Mouse (Mus musculus) C2C12 (cell line): ENCODE results near the gene Adgrg2. TPM values are rescaled to one million over a fixed set of nuclear protein-coding genes. Genes with fewer than 3 reads are reported as not detected.

Experiments
- H3K27me3 ChIP-seq: one replicate; pipeline ENCODE4 v1.6.1; 2011; ENCODE audit not compliant: control insufficient read depth, insufficient read depth, insufficient read length
- H3K36me3 ChIP-seq: one replicate; pipeline ENCODE4 v1.6.1; 2011; ENCODE audit not compliant: control insufficient read depth, insufficient read depth
- H3K4me3 ChIP-seq: one replicate; pipeline ENCODE4 v1.5.1; 2011; ENCODE audit warnings: mild to moderate bottlenecking, control low read depth; ENCODE audit not compliant: poor library complexity, insufficient read depth, severe bottlenecking
- H3K79me2 ChIP-seq: one replicate; pipeline ENCODE4 v1.6.1; 2011; ENCODE audit not compliant: control insufficient read depth, insufficient read depth
- H3K79me3 ChIP-seq: one replicate; pipeline ENCODE4 v1.6.1; 2011; ENCODE audit warnings: low read depth, control low read depth
- H3ac ChIP-seq: one replicate; pipeline ENCODE3; 2011; ENCODE audit warnings: low read depth; ENCODE audit not compliant: control insufficient read depth, insufficient read length
- CEBPB ChIP-seq: IDR thresholded peaks from one replicate; pipeline ENCODE4 v1.6.1; 2011; ENCODE audit warnings: low read depth, mild to moderate bottlenecking, control low read depth, moderate library complexity
- CTCF ChIP-seq: IDR thresholded peaks from one replicate; pipeline ENCODE4 v1.5.1; 2011; ENCODE audit not compliant: control insufficient read depth, insufficient read depth, insufficient read length
- FOSL1 ChIP-seq: IDR thresholded peaks from one replicate; pipeline ENCODE4 v1.8.0; 2011; ENCODE audit warnings: mild to moderate bottlenecking, low read length; ENCODE audit not compliant: poor library complexity, insufficient read depth, severe bottlenecking
- MAX ChIP-seq: IDR thresholded peaks from one replicate; pipeline ENCODE4 v1.6.1; 2011; ENCODE audit warnings: mild to moderate bottlenecking, control low read depth
- MYOD1 ChIP-seq: IDR thresholded peaks from one replicate; pipeline ENCODE4 v1.6.1; 2011; ENCODE audit warnings: low read depth; ENCODE audit not compliant: control insufficient read depth, insufficient read length
- MYOG ChIP-seq: IDR thresholded peaks from one replicate; pipeline ENCODE4 v1.6.1; 2011; ENCODE audit not compliant: control insufficient read depth, insufficient read length; ENCODE audit errors: extremely low read depth
- USF1 ChIP-seq: IDR thresholded peaks from one replicate; pipeline ENCODE4 v1.6.1; 2011; ENCODE audit warnings: low read depth, mild to moderate bottlenecking, control low read depth, moderate library complexity
- polyA plus RNA-seq: library from polyadenylated mRNA; unstranded; fragments of >200 nt; fragmentation: generic; extraction: Trizol; gene quantifications from one replicate; pipeline ENCODE4 v1.2.1, GENCODE M21; 2012; ENCODE audit warnings: missing spikeins

The Adgrg2 gene
- polyA plus RNA-seq, 1 experiment = 0.77 TPM

GRCm38 (mm10) chrX:160441272-160441671 is 50.8 kb downstream of the Adgrg2 start:
- no peaks in the 10 kb centered on the region for H3K79me2 ChIP-seq
- H3K36me3 ChIP-seq = no peaks in the 10 kb centered on the region
- TF ChIP-seq FOSL1 = no peak
- H3K79me3 ChIP-seq = no peaks in the 10 kb centered on the region
- H3K27me3 ChIP-seq = no peaks in the 10 kb centered on the region
- H3ac ChIP-seq = no peak overlapping the region
- H3K4me3 ChIP-seq = no peak overlapping the region

GRCm38 (mm10) chrX:160448351-160448750 is 57.9 kb downstream of the Adgrg2 start:
- H3K79me3 ChIP-seq = no peaks in the 10 kb centered on the region

GRCm38 (mm10) chrX:160449363-160449762 is 58.9 kb downstream of the Adgrg2 start:
- no peak overlapping the region for H3ac ChIP-seq
- H3K79me2 ChIP-seq = no peaks in the 10 kb centered on the region
- H3K79me3 ChIP-seq = no peaks in the 10 kb centered on the region
- TF ChIP-seq FOSL1 = no peak
- no peak for TF ChIP-seq MYOD1
- H3K27me3 ChIP-seq = no peaks in the 10 kb centered on the region
- H3K4me3 ChIP-seq = no peak overlapping the region
- H3K36me3 ChIP-seq = no peaks in the 10 kb centered on the region

More at GRCm38 (mm10) chrX:160448351-160448750, 57.9 kb downstream of the Adgrg2 start:
- H3K79me2 ChIP-seq = no peaks in the 10 kb centered on the region
- no peak overlapping the region for H3K4me3 ChIP-seq
- no peaks in the 10 kb centered on the region for H3K36me3 ChIP-seq
- TF ChIP-seq USF1 = no peak
- no peak for TF ChIP-seq MYOG
- TF ChIP-seq CTCF = no peak
- TF ChIP-seq CEBPB = no peak
- no peak for TF ChIP-seq MYOD1
- no peak for TF ChIP-seq FOSL1
- no peak for TF ChIP-seq MAX
- H3K27me3 ChIP-seq = no peaks in the 10 kb centered on the region
- H3ac ChIP-seq = no peak overlapping the region

- TF ChIP-seq CEBPB (no peak), MYOG (no peak), MAX (no peak), USF1 (peak; percentile 49), MYOD1 (no peak), FOSL1 (no peak), CTCF (no peak)
- Histone ChIP-seq H3K4me3 (no peak overlapping the region), H3ac (no peak overlapping the region), H3K79me3 (no peaks in the 10 kb centered on the region), H3K79me2 (no peaks in the 10 kb centered on the region), H3K27me3 (no peaks in the 10 kb centered on the region), H3K36me3 (no peaks in the 10 kb centered on the region)
These were observed 65.2 kb downstream of the Adgrg2 start for GRCm38 (mm10) chrX:160455686-160456085.

- Histone ChIP-seq H3K27me3 (no peaks in the 10 kb centered on the region), H3K79me2 (no peaks in the 10 kb centered on the region), H3K36me3 (no peaks in the 10 kb centered on the region), H3ac (no peak overlapping the region), H3K4me3 (no peak overlapping the region), H3K79me3 (no peaks in the 10 kb centered on the region)
- TF ChIP-seq MYOG (no peak), USF1 (no peak), MYOD1 (no peak), CEBPB (no peak), CTCF (no peak), FOSL1 (no peak), MAX (no peak)
These were observed 80.8 kb downstream of the Adgrg2 start for GRCm38 (mm10) chrX:160471257-160471786.

- H3K4me3 ChIP-seq = no peak overlapping the region
- H3K79me3 ChIP-seq = no peaks in the 10 kb centered on the region
- TF ChIP-seq MYOD1 = no peak
- no peak for TF ChIP-seq FOSL1
- TF ChIP-seq USF1 = no peak
- no peak for TF ChIP-seq CEBPB
- TF ChIP-seq MYOG = no peak
- no peak for TF ChIP-seq MAX
- TF ChIP-seq CTCF = no peak
- H3K79me2 ChIP-seq = no peaks in the 10 kb centered on the region
- H3ac ChIP-seq = no peak overlapping the region
- H3K27me3 ChIP-seq = no peaks in the 10 kb centered on the region
- no peaks in the 10 kb centered on the region for H3K36me3 ChIP-seq
These were observed 99.3 kb downstream of the Adgrg2 start for GRCm38 (mm10) chrX:160489784-160490183.

GRCm38 (mm10) chrX:160494333-160494732 is 103.8 kb downstream of the Adgrg2 start:
- H3K79me2 ChIP-seq = no peaks in the 10 kb centered on the region

More at GRCm38 (mm10) chrX:160494333-160494732, 103.8 kb downstream of the Adgrg2 start:
- H3K27me3 ChIP-seq = no peaks in the 10 kb centered on the region
- TF ChIP-seq MAX = no peak
- no peak for TF ChIP-seq MYOG
- TF ChIP-seq CEBPB = no peak
- H3ac ChIP-seq = no peak overlapping the region
- H3K4me3 ChIP-seq = no peak overlapping the region
- no peaks in the 10 kb centered on the region for H3K36me3 ChIP-seq
- H3K79me3 ChIP-seq = no peaks in the 10 kb centered on the region
